Mouse (Mus musculus) embryonic stem cell, embryonic (primary cell): ENCODE results near the gene Tmem217.

Experiments used
- CTCF ChIA-PET, 4 experiments: fragments of 300-600 bp in 2 of 4; fragments of 350-600 bp in 2 of 4; sonication (Branson Sonifier 250); formaldehyde crosslinking; loops; one replicate each; lab custom pipeline; 2022; ENCODE audit warnings: inconsistent platforms in 2 of 4; lab: Charles Lee
- POLR2A ChIA-PET, 4 experiments: fragments of 300-600 bp in 2 of 4; fragments of 350-600 bp in 2 of 4; sonication (Branson Sonifier 250); formaldehyde crosslinking; loops; one replicate each; lab custom pipeline; 2022; ENCODE audit warnings: antibody characterized with exemption in 4 of 4, inconsistent platforms in 1 of 4; lab: Charles Lee

The Tmem217 gene

DNA sequence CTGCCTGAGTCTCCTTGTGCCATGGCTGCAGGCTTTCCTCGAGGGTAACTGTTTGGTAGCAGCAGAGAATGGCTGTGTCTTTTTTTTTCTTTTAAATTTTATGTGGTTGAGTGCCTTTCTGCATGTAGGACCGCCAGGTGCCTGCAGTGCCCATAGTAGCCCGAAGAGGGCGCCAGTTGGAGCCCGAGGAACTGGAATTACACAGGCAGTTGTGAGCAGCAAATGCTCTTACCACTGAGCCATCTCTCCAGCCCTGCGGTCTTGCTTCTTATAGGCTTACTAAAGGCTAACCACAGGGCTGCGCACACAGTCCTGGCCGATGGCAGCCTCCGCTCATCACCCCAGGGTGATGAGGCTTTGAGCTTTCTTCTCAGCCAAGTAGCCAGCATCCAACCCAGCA lies 20.9 kb downstream of the Tmem217 start:
- ChIA-PET CTCF (interaction anchor here (0.6 to 2.5 kb wide), 25 partner anchors 8 to 1228 kb away, joined by 3 to 8 read pairs (median 4); partner anchors contain the start of genes Gm17657 (in 1 of the 4) and Tbc1d22b (in 1 of the 4)), POLR2A (interaction anchor here in 3 of 4 experiments (0.6 to 2.3 kb wide), 13 partner anchors 8 to 475 kb away, joined by 3 to 9 read pairs (median 3); partner anchors contain the start of genes Gm17657 (in 1 of the 3) and Tbc1d22b (in 1 of the 3))

DNA sequence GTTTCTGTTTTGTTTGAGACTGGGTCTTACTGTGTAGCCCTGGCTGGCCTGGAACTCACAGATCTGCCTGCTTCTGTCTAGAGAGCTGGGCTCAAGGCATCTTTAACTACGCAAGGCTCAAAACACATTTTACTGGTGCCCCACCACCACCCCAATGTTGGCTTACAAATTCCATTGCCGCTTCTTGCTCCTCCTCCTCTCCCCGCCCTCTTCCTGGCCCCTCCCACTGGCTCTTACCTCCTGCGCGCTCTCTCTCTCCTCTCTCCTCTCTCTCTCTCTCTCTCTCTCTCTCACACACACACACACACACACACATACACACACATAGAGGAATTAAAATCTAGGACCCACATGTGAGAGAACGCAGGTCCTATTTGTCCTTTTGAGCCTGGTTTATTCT lies 21.7 kb downstream of the Tmem217 start:
- POLR2A ChIA-PET: interaction anchor here in 3 of 4 experiments (0.7 to 2.3 kb wide), 7 partner anchors 9 to 229 kb away, joined by 3 to 9 read pairs (median 4); no protein-coding TSS in a partner anchor
- CTCF ChIA-PET: interaction anchor here (0.5 to 2.5 kb wide), 23 partner anchors 9 to 357 kb away, joined by 3 to 8 read pairs (median 4); partner anchors contain the start of genes Gm17657 (in 1 of the 4) and Tbc1d22b (in 1 of the 4)

DNA sequence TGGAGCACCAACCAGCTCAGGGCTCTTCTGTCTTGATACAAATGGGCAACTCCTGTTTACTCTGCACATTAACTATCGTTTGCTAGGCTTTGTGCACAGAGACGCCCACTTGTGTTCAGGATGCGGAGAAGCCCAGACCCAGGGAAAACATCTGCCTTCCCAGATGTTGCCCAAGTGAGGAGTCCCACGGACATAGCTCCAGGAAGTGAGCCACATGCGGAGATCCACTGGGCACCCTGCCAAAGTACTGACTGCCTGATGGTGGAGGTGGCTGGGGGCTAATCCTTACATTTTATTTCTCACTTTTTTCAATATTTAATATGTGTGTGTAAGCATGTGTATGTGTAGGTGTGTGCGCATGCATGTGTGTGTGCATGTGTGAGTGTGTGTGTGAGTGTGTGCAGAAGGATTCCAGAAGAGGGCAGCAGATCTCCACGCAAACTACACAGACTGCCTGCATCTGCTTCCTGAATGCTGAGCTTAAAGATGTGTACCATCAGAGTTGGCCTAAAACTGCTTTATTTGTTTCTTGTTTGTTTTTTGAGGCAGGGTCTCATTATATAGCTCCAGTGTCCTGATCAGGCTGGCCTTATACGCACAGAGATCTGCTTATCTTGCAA lies 23.5 kb downstream of the Tmem217 start:
- POLR2A ChIA-PET: interaction anchor here in 3 of 4 experiments (0.5 to 2.1 kb wide), 8 partner anchors 9 to 1076 kb away, joined by 3 to 9 read pairs (median 3); partner anchors contain the start of gene Mtch1 (in 1 of the 3)
- CTCF ChIA-PET: interaction anchor here (0.5 to 2.0 kb wide), 48 partner anchors 9 to 894 kb away, joined by 3 to 12 read pairs (median 3); partner anchors contain the start of genes Gm28043 (in 2 of the 4), Rnf8 (in 2 of the 4), Mtch1 (in 1 of the 4) and Tbc1d22b (in 1 of the 4)

GRCm38 (mm10) chr17:29525613-29526012 lies 26.6 kb downstream of the Tmem217 start:
- POLR2A ChIA-PET: interaction anchor here in 1 of 4 experiments (0.7 kb wide), 1 partner anchor 129 kb away, joined by 3 read pairs; no protein-coding TSS in a partner anchor

DNA sequence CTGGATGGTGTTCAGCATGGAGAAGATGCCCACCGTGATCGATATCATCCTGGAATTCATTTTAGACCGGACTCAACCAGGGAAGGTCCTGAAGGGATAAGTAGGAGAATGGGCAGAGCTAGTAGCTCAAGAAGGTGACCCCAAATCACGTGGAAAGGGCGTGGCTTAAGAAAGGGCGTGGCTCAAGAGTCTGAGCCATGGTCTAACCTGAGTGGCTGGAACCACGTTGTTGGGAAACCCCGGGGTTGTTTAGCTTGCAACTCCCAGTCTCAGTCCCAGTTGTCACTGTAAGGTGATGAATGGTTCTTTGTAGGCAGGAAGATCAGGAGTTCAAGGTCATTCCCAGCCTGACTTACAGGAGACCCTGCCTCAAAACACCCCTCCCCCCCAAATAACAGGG lies 32.5 kb downstream of the Tmem217 start:
- CTCF ChIA-PET: interaction anchor here (0.6 to 2.1 kb wide), 26 partner anchors 9 to 1904 kb away, joined by 3 to 17 read pairs (median 3); partner anchors contain the start of genes Gm28043 (in 1 of the 4) and Rnf8 (in 1 of the 4)
- POLR2A ChIA-PET: interaction anchor here (0.5 to 1.7 kb wide), 39 partner anchors 9 to 488 kb away, joined by 3 to 9 read pairs (median 3); partner anchors contain the start of genes Mtch1 (in 2 of the 4), Gm28043 (in 1 of the 4), Rnf8 (in 1 of the 4) and Srsf3 (in 1 of the 4)

More at GRCm38 (mm10) chr17:29525613-29526012, 26.6 kb downstream of the Tmem217 start:
- CTCF ChIA-PET: interaction anchor here in 3 of 4 experiments (0.7 to 1.2 kb wide), 10 partner anchors 12 to 1036 kb away, joined by 3 to 6 read pairs (median 4); no protein-coding TSS in a partner anchor

DNA sequence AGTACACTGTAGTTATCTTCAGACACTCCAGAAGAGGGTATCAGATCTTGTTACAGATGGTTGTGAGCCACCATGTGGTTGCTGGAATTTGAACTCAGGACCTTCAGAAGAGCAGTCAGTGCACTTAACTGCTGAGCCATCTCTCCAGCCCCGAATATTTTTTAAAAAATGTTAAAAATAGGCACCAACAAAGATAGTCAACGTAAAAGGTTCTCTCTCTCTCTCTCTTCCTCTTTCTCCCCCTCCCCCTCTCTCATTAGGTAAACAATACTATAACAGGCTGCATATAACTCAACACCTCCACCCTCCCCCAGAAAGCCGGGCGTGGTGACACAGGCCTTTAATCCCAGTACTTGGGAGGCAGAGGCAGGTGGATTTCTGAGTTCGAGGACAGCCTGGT lies 33.5 kb downstream of the Tmem217 start:
- ChIA-PET CTCF (interaction anchor here in 3 of 4 experiments (0.8 to 2.1 kb wide), 13 partner anchors 10 to 244 kb away, joined by 3 to 17 read pairs (median 7); no protein-coding TSS in a partner anchor), POLR2A (interaction anchor here in 3 of 4 experiments (0.6 to 1.7 kb wide), 16 partner anchors 10 to 197 kb away, joined by 3 to 9 read pairs (median 4); partner anchors contain the start of genes Mtch1 (in 2 of the 3), Gm28043 (in 1 of the 3) and Rnf8 (in 1 of the 3))

GRCm38 (mm10) chr17:29514435-29514834 lies 37.8 kb downstream of the Tmem217 start:
- CTCF ChIA-PET: interaction anchor here (0.6 to 7.0 kb wide), 19 partner anchors 12 to 355 kb away, joined by 3 to 70 read pairs (median 11); no protein-coding TSS in a partner anchor
- POLR2A ChIA-PET: interaction anchor here in 2 of 4 experiments (0.8 to 1.4 kb wide), 3 partner anchors 23 to 101 kb away, joined by 3 to 6 read pairs (median 4); no protein-coding TSS in a partner anchor

DNA sequence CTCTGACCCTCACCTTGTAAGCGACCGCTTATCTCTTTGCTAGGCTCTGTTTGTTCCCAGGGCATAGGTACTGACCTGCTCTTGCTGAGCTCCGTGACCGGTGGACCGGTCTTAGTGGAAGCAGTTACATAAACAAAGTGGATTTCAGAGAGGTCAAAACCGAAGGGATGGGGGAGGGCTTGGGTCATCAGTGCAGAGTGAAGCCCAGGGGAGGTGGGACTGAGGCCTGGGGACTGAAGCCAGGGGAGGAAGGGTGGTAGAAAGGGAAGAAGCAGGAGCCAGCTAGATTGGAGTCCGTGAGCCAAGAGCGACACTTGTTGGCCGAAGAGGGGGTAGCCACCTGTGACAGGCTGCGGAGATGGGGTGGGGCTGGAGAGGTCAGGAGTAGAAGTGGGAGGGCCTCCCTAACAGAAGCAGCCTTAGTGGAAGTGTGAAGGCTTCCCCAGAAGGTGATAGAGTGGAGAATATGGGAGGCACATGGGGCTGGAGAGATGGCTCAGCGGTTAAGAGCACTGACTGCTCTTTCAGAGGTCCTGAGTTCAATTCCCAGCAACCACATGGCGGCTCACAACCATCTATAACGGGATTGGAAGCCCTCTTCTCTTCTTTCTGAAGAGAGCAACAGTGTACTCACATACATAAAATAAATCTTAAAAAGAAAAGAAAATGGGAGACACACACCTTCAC lies 39.0 kb downstream of the Tmem217 start:
- ChIA-PET CTCF (interaction anchor here (0.5 to 7.0 kb wide), 55 partner anchors 9 to 352 kb away, joined by 3 to 70 read pairs (median 4); partner anchors contain the start of genes BC004004 (in 2 of the 4), Mtch1 (in 1 of the 4) and Ppil1 (in 1 of the 4)), POLR2A (interaction anchor here in 3 of 4 experiments (0.5 to 1.7 kb wide), 20 partner anchors 13 to 1135 kb away, joined by 3 to 8 read pairs (median 4); no protein-coding TSS in a partner anchor)

GRCm38 (mm10) chr17:29510691-29511090 lies 41.5 kb downstream of the Tmem217 start:
- CTCF ChIA-PET: interaction anchor here in 3 of 4 experiments (0.5 to 7.0 kb wide), 7 partner anchors 9 to 881 kb away, joined by 3 to 70 read pairs (median 4); no protein-coding TSS in a partner anchor
- POLR2A ChIA-PET: interaction anchor here in 3 of 4 experiments (0.7 to 1.8 kb wide), 9 partner anchors 11 to 242 kb away, joined by 3 to 9 read pairs (median 4); partner anchors contain the start of gene BC004004 (in 1 of the 3)

DNA sequence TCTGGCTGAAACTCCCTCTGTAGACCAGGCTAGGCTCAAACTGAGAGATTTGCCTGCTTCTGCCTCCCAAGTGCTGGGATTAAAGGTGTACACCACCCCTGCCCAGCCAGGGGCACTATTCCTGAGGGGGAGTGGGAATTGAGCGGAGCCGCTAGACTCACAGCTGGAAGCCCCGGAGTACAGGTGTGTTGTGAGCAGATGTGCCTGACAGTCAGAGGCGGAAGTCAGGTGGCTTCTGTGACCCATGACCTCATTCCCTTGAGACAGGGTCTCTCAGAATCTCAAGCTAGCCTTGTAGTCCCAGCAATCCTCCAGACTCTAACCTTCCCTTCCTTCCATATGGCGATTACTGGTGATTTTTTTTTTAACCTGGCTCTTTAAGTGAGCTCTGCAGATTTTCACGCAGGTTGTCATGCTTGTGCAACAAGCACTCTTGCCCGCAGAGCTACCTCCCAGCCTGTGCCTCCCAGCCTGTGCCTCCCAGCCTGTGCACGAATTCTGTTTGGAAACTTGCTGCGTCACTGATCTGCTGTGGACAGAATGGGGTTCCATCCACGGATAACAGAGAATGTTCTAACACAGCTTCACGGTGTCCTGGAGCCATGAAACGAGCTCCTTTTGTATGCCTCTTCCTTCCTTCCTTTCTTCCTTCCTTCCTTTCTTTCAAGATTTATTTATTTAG lies 43.1 kb downstream of the Tmem217 start:
- ChIA-PET POLR2A (interaction anchor here in 3 of 4 experiments (0.5 to 1.8 kb wide), 21 partner anchors 9 to 147 kb away, joined by 3 to 8 read pairs (median 3); partner anchors contain the start of gene Pim1 (in 2 of the 3)), CTCF (interaction anchor here (0.7 to 1.5 kb wide), 10 partner anchors 10 to 331 kb away, joined by 3 to 7 read pairs (median 4); no protein-coding TSS in a partner anchor)

DNA sequence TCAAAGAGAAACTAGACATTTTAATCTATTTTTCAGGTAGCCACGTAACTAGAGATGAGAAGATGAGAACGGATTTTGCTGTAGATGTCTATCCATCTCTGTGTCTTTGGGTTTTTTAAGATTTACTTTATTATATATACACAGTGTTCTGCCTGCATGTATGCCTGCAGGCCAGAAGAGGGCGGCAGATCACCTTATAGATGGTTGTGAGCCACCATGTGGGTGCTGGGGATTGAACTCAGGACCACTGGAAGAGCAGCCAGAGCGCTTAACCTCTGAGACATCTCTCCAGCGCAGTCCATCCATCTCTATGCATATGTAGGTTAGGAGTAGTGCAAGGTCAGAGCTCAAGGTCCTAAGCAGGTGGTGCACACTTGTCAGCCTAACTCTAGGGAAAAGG lies 48.5 kb downstream of the Tmem217 start:
- CTCF ChIA-PET: interaction anchor here in 2 of 4 experiments (1.3 to 3.3 kb wide), 4 partner anchors 12 to 133 kb away, joined by 3 to 10 read pairs (median 4); no protein-coding TSS in a partner anchor
- POLR2A ChIA-PET: interaction anchor here in 3 of 4 experiments (0.7 to 2.6 kb wide), 7 partner anchors 8 to 81 kb away, joined by 3 to 8 read pairs (median 3); partner anchors contain the start of gene Pim1 (in 1 of the 3)

GRCm38 (mm10) chr17:29502669-29503665 lies 49.2 kb downstream of the Tmem217 start:
- POLR2A ChIA-PET: interaction anchor here in 3 of 4 experiments (0.8 to 2.6 kb wide), 8 partner anchors 9 to 80 kb away, joined by 3 to 8 read pairs (median 4); partner anchors contain the start of gene Pim1 (in 1 of the 3)
- CTCF ChIA-PET: interaction anchor here in 3 of 4 experiments (0.5 to 3.3 kb wide), 6 partner anchors 10 to 132 kb away, joined by 3 to 10 read pairs (median 4); no protein-coding TSS in a partner anchor

GRCm38 (mm10) chr17:29502005-29502668 lies 50.0 kb downstream of the Tmem217 start:
- CTCF ChIA-PET: interaction anchor here in 2 of 4 experiments (0.7 to 0.8 kb wide), 2 partner anchors 10 to 120 kb away, joined by 3 to 4 read pairs; no protein-coding TSS in a partner anchor
- POLR2A ChIA-PET: interaction anchor here in 2 of 4 experiments (0.8 to 2.6 kb wide), 5 partner anchors 10 to 80 kb away, joined by 3 to 8 read pairs (median 4); partner anchors contain the start of gene Pim1 (in 1 of the 2)

- CTCF ChIA-PET: interaction anchor here (0.5 to 1.9 kb wide), 10 partner anchors 10 to 1024 kb away, joined by 3 to 12 read pairs (median 4); no protein-coding TSS in a partner anchor
- POLR2A ChIA-PET: interaction anchor here in 2 of 4 experiments (0.5 to 2.5 kb wide), 16 partner anchors 9 to 1130 kb away, joined by 3 to 15 read pairs (median 4); partner anchors contain the start of gene Pim1 (in 1 of the 2)
Measured at GRCm38 (mm10) chr17:29500802-29501469, 51.2 kb downstream of the Tmem217 start.
